Mouse (Mus musculus) spleen, postnatal 36 days (tissue): ENCODE measurements around the gene Slc39a3.
"Not testable (repeated sequence)": the region's sequence is repeated elsewhere in the genome, so short reads cannot be mapped to it uniquely, and the experiment has no call there.

Source experiments
- DNase-seq, 2 experiments: peaks; one replicate each; pipeline ENCODE4 v3.0.0; 2022; ENCODE audit warnings: low spot score in 2 of 2, mixed read lengths in 1 of 2

Gene Slc39a3

DNA sequence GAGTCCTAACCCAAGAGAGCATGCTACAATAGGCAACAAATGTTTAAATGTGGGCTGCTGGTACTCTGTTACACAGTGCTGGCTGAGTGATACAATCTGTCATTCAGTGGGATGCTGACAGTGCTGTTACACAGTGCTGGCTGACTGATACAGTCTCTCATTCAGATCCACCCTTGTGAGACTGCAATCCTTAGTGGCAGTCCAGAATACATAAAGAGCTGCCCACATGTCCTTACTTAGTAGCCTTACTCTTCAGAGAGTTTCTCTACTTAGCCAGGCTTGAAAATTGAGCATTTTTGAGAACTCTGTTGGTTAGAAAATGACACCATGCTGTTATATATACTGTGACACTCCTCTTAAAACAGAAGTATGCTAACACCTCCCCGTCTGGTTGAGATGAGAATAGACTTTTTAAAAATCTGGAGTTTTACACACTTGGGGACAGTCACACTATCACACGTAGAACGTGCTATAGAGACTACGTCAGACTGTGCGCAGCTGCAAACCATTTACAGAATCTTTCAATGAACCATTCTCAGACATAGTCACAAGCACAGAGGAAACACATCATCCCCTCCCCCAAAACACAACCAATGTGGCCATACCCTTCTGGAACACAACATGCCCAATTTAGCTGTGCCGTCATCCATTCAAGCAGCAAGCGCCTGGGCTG, 31.1 kb downstream of the Slc39a3 start:
- no peak for DNase-seq

DNA sequence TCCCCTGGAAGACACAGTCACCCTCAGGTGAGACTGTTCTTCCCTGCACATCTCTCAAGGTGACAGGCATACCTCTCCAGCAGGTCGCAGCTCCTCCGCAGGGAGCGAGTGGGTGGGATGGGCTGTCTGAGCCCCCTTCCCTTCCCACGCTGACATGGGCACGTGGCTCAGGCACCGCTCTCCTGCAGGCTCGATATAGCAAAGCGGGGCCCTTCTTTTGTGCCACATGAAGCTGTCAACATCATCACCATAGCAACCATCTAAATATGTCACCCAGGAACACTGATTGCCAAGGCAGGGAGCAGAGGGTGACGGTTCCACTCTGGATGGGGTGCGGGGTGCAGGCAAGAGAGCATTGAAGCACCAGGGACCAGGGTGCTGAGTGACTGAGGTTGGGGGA, 36.1 kb downstream of the Slc39a3 start:
- no peak for DNase-seq

DNA sequence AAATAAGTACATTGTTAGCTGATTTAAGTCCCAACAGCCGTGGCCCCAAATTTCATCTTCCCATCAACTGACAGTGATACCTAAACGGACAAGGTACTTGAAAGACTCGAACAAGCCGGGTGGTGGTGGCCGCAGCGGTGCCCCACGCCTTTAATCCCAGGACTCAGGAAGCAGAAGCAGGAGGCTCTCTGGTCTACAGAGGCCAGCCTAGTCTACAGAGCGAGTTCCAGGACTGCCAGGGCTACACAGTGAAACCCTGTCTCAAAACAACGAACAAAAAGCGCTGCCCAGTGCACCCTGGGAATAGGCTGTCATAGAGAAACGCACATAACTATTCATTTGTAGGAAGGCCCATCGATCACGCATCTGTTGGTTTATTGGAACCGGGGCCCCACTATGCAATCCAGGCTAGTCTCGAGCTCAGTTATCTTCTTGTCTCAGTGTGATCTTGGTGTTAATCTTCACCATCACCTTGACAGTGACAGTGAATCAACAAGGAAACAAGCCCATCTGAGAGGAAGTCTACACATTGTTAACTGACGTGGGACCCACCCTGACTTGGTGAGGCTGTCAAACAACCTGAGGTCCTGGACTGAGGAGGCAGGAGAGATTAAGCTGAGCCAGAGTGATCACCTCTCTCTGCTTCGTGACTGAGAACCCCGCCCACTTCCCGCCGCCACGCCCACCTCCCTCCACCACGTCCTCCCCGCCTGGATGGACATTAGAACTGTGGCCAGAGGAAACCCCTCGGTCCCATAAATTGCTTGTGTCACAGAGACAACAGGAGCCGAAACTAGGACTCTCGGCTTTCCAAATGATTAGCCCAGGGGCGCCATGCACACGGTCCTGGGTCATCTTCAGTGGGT, 36.8 kb downstream of the Slc39a3 start:
- no peak for DNase-seq

DNA sequence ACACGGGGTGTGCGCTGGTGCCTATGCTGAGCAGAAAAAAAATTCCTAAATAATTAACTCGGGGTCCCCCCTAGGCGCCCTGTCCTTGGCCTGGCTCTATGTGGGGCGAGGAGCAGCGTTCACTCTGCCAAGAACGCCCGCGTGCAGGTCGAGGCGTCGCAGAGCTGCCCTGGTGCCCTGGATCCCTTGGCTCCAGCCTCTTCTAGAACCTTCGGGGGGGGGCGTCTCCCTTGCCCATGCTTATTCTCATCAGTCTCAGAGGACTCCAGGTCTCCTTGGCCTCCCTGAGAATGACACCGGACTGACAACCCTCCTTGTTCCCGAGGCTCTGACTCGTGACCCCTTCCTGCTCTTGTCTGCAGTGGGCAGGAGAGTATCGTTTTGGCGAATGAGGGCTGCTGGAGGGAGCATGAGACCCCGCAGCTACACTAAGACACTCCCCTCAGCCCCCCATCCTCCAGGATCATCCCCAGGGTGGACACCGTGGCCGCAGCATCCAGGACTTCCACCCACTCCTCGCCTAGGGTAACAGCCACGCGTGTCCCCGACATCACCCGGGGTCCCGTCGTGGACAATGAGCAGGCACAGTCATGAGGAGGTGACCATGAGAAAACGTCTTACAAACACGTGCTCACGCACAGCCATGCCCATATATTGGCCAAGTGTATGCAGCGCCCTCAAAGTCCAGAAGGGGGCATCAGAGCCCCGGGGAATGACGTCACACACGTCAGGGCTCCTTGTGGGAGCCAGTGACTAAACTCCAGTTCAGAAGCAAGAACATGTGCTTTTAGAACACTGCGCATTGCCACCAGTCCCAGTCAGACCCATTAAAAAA, 37.6 kb downstream of the Slc39a3 start:
- peak; percentile 77 to 79 for DNase-seq

DNA sequence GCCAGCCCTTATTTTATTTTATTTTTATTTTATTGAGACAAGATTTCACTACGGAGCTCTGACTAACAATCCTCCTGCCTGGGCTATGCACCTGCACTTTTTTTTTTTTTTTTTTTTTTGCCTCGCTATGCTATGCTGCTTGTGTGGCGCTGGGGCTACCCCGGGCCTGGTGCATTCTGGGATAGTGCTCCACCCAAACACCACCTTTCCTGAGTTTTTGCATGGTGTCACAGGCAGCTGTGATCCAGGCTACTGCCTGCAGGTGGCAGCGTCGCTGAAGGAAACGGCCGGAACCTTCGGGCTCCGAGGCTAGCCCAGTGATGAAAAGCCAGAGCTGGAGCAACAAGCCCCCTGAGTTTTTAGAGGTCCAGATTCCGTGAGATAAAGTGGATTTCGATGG, 38.4 kb downstream of the Slc39a3 start:
- peak; percentile 58 to 63 for DNase-seq

DNA sequence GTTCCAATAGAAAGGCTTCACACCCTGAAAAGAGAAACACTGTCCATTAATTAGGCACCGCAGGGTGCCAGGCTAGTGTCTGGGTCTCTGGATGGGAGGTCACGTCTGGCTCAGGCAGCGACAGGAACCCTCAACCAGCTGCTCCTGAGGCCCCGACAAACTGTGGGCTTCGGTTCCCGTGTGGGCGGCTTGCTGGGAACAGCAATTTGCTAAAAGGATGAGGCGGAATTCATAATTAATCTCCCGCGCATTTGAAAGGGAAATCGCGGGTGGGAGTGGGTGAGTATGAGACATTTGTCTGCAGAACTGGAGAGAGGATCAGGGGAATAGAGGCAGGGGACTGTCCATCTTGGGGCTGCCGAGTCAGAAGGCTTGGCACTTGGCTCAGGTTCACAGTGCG, 39.2 kb downstream of the Slc39a3 start:
- DNase-seq, result no peak

DNA sequence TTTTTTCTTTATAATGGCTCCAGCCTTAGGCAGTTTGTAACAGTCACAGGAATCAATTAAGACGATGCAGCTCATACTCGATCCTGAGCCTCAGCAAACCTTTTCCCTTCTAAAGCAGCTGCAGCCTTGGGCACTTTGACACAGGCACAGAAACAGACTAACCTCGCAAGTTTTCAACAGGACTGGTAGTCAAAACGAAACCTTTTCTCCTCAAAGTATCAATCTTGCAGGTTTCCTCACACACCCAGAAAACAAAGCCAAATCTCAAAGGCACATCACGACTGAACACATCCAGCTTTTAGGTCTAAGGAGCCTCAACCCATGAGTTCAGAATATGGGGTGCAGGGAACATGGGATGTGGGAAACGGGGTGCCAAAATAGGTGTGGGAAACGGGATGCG, 39.9 kb downstream of the Slc39a3 start:
- no peak for DNase-seq

DNA sequence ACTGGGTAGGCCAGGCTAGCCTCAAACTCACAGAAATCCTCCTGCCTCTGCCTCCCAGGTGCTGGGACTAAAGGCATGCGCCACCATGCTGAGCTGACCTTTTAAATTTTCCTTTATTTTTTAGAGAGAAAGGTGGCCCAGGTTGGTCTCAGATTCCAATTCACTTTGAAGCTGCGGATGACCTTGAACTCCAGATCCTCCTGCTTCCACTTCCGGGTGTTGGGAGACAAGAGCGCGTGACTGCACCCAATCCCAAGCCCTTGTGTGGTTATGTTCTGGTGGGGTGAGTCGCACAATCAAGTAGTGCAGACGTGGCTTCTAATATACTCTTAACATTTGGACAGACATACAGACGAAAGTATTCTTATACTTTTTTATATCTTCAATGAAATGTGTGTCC, 40.7 kb downstream of the Slc39a3 start:
- no peak for DNase-seq

DNA sequence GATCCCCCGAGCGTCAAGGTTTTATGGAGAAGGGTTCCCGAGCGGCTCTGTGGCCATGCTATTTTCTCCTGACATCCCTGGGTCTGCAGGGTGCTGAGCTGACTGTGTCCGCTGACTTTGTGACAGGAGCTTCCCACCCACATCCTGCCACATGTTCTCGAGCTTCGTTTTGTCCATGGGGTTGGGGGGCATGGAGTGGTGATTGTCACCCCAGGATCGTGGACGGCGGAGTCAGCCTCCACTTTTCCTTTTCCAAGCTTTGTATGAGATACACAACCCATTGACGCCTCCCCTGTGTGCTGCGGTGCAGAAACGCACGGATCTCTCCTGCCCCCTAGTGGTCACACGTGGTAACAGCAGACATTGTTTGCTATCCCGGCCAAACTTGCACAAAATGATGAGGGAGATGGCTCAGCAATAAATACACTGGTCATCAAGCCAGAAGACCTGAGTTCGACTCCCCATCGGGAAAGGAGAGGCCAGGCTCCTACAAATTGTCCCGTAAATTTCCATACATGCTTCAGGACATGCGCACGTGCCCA, 42.1 kb downstream of the Slc39a3 start:
- peak; percentile 54 to 62 for DNase-seq

DNA sequence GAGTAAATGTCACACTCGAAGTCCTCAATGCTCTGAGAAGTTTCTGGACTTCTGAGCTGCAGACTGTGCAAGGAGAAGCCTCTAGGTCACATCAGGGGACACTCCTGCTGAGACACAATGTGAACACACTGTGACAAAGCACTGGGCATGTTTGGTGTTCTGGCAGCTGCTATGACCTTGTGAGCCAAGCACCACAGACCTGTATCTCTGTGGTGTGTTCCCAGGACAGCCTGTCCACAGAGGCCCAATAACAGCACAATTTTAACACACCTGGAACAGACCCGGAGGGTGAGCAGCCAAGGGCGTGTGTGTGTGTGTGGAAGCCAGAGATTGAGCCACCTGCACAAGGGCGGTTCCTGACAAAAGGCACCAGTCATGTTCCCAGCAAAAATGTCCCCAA, 42.6 kb downstream of the Slc39a3 start:
- DNase-seq, result no peak

DNA sequence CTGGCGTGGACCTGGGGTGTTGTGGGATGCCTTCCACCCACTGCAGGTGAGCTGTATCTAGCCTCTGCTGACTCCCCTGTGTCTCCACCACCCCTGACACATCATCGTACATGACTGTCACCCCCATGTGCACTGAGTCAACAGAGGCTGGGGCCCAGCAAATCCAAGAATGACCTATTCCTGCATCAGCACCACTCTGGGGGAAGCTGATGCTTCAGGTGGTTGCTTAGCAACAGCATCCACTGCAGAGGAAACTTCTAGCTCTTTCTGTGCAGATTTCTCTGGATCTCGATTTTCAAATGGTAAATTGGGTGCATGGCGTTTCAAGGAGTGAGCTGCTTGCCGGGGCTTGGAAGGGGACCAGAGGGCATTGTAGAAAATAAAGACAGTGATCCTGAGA, 44.0 kb downstream of the Slc39a3 start:
- no peak for DNase-seq

DNA sequence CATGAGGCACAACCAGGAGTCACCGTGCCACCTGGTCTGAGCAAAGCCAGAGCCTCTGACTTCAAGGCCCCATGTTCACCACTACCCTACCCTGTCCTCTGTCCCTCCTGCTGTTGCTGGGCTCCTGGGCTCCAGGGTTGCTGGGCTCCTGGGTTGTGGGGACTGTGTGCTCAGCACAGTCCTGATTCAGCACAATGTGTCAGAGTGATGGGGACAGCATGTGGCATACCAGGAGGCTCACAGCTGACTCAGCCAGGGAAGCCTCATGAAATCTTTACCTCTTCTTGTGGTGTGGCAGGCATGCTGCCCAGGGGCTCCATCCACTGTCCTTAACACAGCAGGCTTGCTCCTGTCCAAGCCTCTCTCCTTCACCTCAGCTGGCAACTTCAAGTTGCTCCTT, 45.3 kb downstream of the Slc39a3 start:
- DNase-seq, result no peak

DNA sequence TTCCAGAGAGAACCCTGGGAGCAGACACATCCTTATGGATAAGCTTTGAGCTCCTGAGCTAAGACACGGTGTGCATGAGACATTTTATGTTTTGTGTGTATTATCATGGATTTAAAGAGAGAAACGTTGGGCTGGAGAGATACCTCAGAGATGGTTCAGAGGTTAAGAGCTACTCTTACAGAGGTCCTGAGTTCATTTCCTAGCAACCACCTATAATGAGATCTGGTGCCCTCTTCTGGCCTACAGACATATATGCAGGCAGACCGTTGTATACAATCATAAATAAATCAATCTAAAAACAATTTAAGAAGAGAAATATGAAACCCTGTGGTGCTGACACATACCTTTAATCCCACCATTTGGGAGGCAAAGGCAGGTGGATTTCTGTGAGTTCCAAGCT, 46.2 kb downstream of the Slc39a3 start:
- DNase-seq, result peak in 1 of 2 experiments; percentile 48

DNA sequence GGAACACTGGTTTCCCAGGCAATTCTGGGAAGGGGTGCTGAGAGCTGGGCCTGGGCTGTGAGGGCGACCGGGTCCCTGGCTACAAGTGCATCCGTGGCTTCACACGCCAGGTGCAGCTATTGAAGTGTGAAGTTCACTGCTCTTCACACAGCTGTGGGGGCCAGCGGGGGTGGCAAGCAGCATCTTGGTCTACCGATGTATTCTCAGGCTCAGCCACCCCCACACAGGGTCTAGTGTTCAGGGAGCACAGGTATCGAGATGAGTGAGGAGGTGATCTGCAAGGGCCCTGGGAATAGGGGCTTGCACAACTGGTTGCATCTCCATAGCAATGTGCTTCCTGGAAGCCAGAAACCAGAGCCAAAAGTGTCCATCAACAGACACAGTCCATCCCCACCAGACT, 46.8 kb downstream of the Slc39a3 start:
- peak; percentile 72 to 76 for DNase-seq

DNA sequence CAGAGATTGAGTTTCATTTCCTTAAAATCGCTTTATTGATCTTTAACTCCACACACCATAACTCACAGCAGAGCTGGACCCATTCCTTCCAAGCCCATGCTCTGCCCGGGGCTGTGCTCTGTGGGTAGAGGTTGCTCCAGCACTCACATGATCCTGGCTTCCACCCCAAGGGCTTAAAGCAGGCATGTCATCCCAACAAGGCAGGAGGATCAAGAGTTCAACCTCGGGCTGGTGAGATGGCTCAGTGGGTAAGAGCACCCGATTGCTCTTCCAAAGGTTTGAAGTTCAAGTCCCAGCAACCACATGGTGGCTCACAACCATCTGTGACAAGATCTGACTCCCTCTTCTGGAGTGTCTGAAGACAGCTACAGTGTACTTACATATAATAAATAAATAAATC, 47.4 kb downstream of the Slc39a3 start:
- not testable (repeated sequence) for DNase-seq

DNA sequence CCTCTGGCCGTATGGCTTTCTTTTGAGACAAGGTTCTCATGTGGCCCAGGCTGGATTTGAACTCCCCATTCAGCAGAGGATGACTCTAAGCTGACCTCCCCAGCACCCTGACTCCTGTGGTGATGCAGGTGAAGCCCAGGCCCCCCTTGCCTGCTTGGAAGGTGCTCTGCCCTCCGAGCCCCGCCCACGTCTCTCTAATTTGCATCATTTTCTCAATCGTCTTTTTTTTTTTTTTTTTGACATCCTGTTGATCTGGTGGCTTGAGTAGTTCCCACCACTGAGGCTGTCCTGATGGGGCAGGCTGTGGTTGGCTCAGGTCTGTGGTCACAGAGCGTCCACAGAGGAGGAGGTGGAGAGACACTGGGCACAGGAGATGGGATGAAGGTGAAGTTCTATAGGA, 47.8 kb downstream of the Slc39a3 start:
- DNase-seq, result peak; percentile 72 to 81

DNA sequence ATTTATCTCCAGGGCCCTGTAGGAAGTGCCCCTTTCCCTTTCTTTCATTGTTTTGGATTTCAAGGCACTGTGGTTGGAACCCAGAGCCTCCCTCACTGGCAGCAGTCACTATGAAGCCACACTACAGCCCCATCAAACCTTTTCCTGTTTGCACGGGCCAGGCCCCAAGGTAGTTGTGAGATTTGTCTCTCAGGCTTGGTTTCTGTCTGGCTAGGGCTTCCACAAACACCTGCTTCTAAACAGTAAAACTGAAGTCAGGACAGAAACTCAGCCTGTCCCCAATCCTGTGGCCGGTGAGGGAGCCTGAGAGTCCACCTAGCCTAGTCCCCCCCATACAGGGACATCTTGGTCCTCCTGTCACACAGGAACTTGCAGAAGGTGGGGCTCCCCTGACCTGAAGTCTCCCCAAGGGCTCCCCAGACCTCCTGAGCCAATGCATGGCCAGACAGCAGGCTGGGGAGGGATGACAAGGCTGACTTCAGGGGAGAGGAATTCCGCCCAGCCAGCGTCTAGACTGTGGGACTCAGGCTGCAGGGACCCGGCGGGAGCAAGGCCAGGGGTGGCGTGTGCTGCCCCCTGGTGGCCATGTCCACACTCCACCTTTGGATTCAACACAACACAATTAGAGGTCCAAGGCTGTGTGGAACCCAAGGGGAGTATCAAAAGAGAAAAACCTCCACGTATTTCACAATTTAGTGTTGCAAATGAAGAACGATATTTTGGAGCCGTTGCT, 49.4 kb downstream of the Slc39a3 start:
- DNase-seq, result peak; percentile 67 to 72

DNA sequence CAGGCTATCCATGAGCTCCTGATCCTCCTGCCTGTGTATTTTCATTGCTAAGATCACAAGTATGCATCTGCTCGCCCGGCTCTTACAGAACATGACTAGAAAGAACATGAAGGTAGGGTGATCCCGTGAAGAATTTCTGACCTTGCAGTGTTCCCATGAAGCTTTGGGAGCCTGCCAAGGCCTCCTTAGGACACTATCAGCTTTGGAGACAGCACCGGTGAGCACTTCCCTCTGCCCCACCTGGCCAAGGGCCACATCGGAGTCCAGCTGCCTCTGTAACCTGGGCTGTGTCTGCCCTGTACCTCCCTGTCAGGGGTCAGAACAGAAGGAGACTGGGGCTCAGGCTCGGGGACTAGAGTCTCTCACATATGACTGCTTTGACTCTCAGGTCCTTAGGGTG, 50.5 kb downstream of the Slc39a3 start:
- DNase-seq, result no peak

DNA sequence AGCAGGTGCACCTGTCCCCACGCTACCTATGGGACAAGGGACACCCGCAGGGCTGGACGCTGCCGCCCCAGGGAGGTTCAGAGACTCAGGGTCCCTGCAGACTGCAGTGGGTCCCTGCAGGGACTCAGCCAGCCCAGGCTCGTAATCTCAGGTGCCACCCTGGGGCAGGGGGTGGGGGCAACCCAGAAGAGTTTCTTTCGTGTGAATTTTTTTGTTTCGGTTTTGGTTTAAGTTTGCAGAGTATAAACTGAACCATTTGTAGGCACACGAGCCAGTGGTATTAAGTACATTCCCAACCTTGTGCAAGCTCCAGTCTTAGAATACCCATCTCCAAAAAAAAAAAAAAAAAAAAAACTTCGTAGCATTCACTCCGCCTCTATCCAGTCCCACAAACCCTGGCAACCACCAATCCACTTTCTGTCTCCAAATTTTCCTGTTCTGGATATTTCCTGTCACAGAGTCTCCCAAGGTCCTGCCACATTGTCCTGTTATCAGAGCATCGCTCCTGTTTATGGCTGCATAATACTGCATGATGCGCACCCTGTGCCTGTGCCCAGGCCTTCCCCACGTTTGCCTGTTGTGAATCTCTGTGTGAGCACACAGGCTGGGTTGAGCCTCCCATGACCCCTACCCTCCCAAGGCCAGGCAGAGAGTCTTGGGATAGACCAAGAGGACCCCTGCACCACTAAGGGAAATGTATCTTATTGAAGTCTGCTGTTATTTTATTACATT, 51.1 kb downstream of the Slc39a3 start:
- DNase-seq, result no peak

DNA sequence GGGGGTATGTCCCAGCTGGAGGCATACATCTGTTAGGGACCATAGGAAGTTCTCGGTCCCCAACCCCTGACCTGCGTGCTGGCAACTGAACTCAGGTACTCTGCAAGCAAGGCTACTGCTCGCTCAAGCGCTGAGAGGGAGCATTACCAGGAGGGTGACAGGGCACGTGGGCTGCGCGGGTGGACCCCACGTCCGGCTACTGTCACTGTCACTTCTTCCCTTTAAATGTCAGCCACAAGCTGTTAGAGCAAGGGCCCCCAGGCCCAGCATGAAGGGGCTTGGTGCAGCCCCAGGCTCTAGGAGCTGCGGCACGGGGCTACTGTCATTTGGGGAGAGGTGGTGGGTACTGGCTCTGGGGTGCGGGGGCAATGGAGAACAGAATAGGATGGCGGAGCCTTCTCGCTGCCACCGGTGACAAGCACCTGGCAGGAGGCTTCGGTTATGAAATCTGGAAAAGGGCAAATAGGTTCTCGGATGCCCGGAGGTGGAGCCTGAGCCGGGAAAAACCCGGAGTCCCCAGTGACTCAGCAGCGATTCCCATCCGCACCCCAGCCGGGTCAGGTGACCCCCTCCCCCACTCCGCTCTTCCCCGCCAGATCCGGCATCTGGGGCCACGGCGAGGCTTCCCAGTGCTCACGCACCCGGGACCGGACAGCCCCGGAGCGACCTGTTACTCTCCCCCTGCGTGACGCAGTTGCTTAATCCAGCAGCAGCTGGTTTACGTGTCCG, 51.8 kb downstream of the Slc39a3 start:
- peak in 1 of 2 experiments; percentile 25 for DNase-seq
